Mouse (Mus musculus): ENCODE results near the gene Prl5a1. TPM values are rescaled to one million over a fixed set of nuclear protein-coding genes. Genes with fewer than 3 reads are reported as not detected.

The Prl5a1 gene
- not detected in 2 replicates for polyA plus RNA-seq (2016; fragmentation: Nextera tagmentation; extraction: Ambion mirVana)

- no peaks in the 10 kb centered on the region for H3K27me3 ChIP-seq (replicated peaks)
- no peak within 1 kb of the TSS for H3K4me3 ChIP-seq
- 69% methylated on average over 6 of the region's 6 CpGs for WGBS (ENCODE audit: insufficient replicate concordance)
- no peaks in the 10 kb centered on the region for H3K4me1 ChIP-seq
- no peak within 1 kb of the TSS for H3K4me2 ChIP-seq
- no peaks in the 10 kb centered on the region for H3K9me3 ChIP-seq (replicated peaks)
- H3K9ac ChIP-seq, result no peak within 1 kb of the TSS
- no peak for ATAC-seq
- H3K27ac ChIP-seq, result no peak within 1 kb of the TSS
- H3K36me3 ChIP-seq, result no peaks in the 10 kb centered on the region
Measured at GRCm38 (mm10) chr13:28142184-28142583, at the start of gene Prl5a1. Gene Prl5a1 (plus strand): TSS chr13:28142484.

- no peaks in the 10 kb centered on the region for H3K36me3 ChIP-seq
- H3K27ac ChIP-seq, result no peak overlapping the region
- no peak overlapping the region for H3K4me2 ChIP-seq
- H3K4me1 ChIP-seq, result no peaks in the 10 kb centered on the region
- no peaks in the 10 kb centered on the region for H3K27me3 ChIP-seq (replicated peaks)
- ATAC-seq, result no peak
- no peaks in the 10 kb centered on the region for H3K9me3 ChIP-seq (replicated peaks)
- H3K4me3 ChIP-seq, result no peak overlapping the region
- H3K9ac ChIP-seq, result no peak overlapping the region
Measured at GRCm38 (mm10) chr13:28096161-28096560, 46.1 kb upstream of the Prl5a1 start.

- Histone ChIP-seq H3K4me3 (no peak overlapping the region), H3K27ac (no peak overlapping the region), H3K9ac (no peak overlapping the region), H3K4me2 (no peak overlapping the region), H3K4me1 (no peaks in the 10 kb centered on the region), H3K27me3 (replicated peaks) (no peaks in the 10 kb centered on the region), H3K9me3 (replicated peaks) (no peaks in the 10 kb centered on the region), H3K36me3 (no peaks in the 10 kb centered on the region)
- ATAC-seq, result no peak
- 52% methylated on average over 3 of the region's 3 CpGs for WGBS (ENCODE audit: insufficient replicate concordance)
Measured at GRCm38 (mm10) chr13:28108536-28108935, 33.7 kb upstream of the Prl5a1 start.

- H3K9me3 ChIP-seq (replicated peaks), result no peaks in the 10 kb centered on the region
- H3K36me3 ChIP-seq, result no peaks in the 10 kb centered on the region
- no peak overlapping the region for H3K9ac ChIP-seq
- H3K4me1 ChIP-seq, result no peaks in the 10 kb centered on the region
- no peak for ATAC-seq
- no peak overlapping the region for H3K27ac ChIP-seq
- H3K27me3 ChIP-seq (replicated peaks), result no peaks in the 10 kb centered on the region
- H3K4me2 ChIP-seq, result no peak overlapping the region
- 50% methylated on average over 2 of the region's 2 CpGs for WGBS (ENCODE audit: insufficient replicate concordance)
- no peak overlapping the region for H3K4me3 ChIP-seq
Measured at GRCm38 (mm10) chr13:28132781-28133180, 9.5 kb upstream of the Prl5a1 start.

- no peak for ATAC-seq
- Histone ChIP-seq H3K27me3 (replicated peaks) (no peaks in the 10 kb centered on the region), H3K27ac (no peak overlapping the region), H3K9me3 (replicated peaks) (no peaks in the 10 kb centered on the region), H3K4me2 (no peak overlapping the region), H3K4me3 (no peak overlapping the region), H3K36me3 (no peaks in the 10 kb centered on the region), H3K4me1 (no peaks in the 10 kb centered on the region), H3K9ac (no peak overlapping the region)
Measured at GRCm38 (mm10) chr13:28135790-28136189, 6.5 kb upstream of the Prl5a1 start.

Other genes starting within 250 kb of the Prl5a1 start
- not detected in 2 replicates for gene Prl4a1, start 126.3 kb upstream of the Prl5a1 start, polyA plus RNA-seq (2016; fragmentation: Nextera tagmentation; extraction: Ambion mirVana)
- 2.7 and 3.0 TPM in 2 replicates for gene Gm11361, start 115.0 kb downstream of the Prl5a1 start, polyA plus RNA-seq (2016; fragmentation: Nextera tagmentation; extraction: Ambion mirVana)

All from liver, embryonic 12.5 days (tissue).